Mouse (Mus musculus) kidney, adult 2 months (tissue): ENCODE measurements around the gene Sh2d7.

Source experiments
- CTCF ChIP-seq: fragments of 200-500 bp; conservative IDR thresholded peaks from 2 replicates; pipeline ENCODE4 v1.5.1; 2011; ENCODE audit warnings: low read depth, mild to moderate bottlenecking, control low read depth, low read length, moderate library complexity, mixed read lengths; ENCODE audit not compliant: insufficient read depth, insufficient read length
- POLR2A ChIP-seq: fragments of 200-500 bp; IDR thresholded peaks from one replicate; pipeline ENCODE4 v1.6.1; 2011; ENCODE audit warnings: low read depth, low read length, control low read depth

GRCm38 (mm10) chr9:54552409-54552808 is 13.6 kb downstream of the Sh2d7 start:
- TF ChIP-seq POLR2A (no peak), CTCF (peak; percentile 56)
